Mouse (Mus musculus) brain, embryonic 14.5 days (tissue): ENCODE data around the gene Ube2e2. TPM values are rescaled to one million over a fixed set of nuclear protein-coding genes. Genes with fewer than 3 reads are reported as not detected.

Experiments
- DNase-seq: peaks from one replicate; pipeline ENCODE4 v3.0.0-alpha.2; 2011; ENCODE audit warnings: low read depth
- CTCF ChIP-seq: fragments of 200-500 bp; IDR thresholded peaks from 2 replicates; pipeline ENCODE4 v1.5.1; 2012; ENCODE audit warnings: inconsistent platforms, mild to moderate bottlenecking, moderate library complexity, borderline replicate concordance; ENCODE audit not compliant: insufficient read depth, insufficient read length; ENCODE audit errors: extremely low read depth
- POLR2A ChIP-seq: fragments of 200-500 bp; IDR thresholded peaks from 2 replicates; pipeline ENCODE4 v1.6.1; 2012; ENCODE audit warnings: mild to moderate bottlenecking, inconsistent platforms, borderline replicate concordance; ENCODE audit not compliant: poor library complexity, insufficient read depth, insufficient read length, severe bottlenecking; ENCODE audit errors: extremely low read depth
- polyA plus RNA-seq: library from polyadenylated mRNA; depleted of rRNA; stranded (reverse); fragments of >200 nt; gene quantifications from 2 replicates; pipeline ENCODE4 v1.2.3, GENCODE M21; 2012; rRNA removed

The Ube2e2 gene
- 121 and 126 TPM in 2 replicates for polyA plus RNA-seq

DNA sequence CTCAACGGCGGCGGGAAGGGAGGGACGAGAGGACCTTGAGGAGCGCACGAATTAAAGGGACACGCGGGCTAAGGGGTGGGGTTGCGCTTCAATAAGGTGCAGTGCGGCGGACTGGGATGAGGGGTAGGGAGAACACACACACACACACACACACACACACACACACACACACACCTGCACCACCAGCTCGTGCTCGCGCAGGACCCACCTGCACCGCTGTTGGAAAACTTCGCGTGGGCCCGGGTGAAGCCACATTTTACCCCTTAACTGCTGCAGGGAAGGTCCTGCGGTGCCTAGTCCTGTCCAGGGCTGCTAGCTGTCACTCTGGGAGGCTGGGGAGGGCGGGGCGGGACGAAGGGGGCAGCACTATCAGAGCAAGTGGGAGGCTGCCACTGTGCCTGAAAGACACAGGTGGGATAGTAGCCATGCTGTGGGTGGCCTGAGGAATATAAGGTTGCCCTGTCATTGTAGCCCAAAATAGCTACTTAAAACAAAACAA is at the start of gene Ube2e2:
Gene Ube2e2, minus strand, starts transcription at position 321 of the 499 bp plus-strand sequence.
- no peak for DNase-seq
- TF ChIP-seq POLR2A, result no peak
- no peak for TF ChIP-seq CTCF

DNA sequence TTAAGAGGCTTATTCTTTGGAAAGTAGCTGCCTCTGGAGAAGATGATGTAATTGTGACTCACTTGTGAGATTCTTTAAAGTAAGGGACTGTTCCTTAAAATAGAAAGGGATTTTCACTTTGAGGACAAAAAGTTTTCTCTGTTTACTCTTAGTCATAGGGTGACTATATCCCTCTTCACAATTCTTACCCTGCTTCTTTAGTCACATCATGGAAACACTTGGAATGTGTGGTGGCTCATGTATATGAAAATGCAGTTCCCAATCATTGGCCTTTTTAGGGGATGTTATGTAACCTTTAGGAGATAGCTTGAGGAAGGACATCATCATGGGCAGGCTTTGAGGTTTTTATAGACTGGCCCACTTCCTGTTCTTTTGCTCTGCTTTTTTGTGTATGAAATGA is 46.0 kb upstream of the Ube2e2 start:
- DNase-seq, result no peak
- TF ChIP-seq CTCF (no peak), POLR2A (no peak)

DNA sequence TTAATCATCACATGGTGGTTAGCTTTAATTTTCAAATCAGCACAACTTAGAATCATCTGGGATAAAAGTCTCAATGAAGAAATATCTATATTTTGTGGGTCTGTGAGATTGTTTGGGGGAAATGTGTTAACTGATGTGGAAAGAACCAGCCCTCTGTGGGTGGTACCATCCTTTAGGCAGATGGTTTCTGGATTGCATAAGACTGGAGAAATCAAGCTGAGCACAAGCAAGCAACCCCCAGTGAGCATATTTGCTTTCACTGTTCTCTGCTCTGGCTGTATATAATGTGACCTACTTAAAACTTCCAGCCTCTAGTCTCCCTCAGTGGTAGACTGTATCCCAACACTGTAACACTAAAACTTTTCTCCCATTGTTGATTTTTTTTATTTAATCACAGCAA is 9.5 kb upstream of the Ube2e2 start:
- DNase-seq, result no peak
- TF ChIP-seq POLR2A, result no peak
- no peak for TF ChIP-seq CTCF

DNA sequence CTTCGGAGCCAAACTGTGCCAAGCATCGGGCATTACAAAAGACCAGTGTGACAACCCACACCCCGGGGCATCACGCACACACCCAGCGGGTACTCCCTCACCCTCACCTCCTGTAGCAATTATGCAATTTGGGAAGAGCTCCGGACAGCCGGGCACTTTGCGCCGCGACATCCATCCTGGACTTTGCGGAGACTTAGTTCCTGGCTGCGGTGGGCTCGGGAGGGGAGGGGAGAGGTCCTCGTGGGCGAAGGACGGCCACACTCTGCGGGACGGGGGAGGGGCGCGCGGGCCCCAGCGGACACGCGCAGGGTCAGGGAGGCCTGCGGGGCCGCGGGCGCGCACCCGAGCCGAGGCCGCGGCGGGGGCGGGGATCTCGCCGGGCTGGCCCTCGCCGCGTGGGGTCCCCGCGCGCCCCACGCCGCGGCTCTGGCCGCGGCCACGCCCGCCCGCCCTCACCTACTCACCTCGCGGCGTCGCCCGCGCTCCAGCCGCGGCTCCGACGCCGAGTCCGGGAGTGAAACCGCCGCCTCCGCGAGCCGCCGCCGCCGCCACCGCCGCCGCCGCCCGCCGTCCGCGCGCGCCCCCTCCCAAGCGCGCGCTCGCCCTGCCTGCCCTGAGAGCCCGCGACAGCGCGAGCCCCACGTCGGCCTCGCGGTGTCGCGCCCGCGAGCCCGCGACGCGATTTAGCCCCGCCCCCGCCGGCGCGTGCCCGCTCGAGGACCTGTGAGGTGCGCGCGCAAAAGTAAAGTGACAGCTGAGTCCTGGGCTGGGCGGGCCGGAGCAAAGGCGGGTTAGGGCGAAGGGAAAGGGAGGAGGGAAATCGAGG is 733 bp downstream of the Ube2e2 start:
- TF ChIP-seq CTCF, result no peak
- peak; percentile 41; the same call in 1 of the 2 replicates for TF ChIP-seq POLR2A
- DNase-seq, result peak; percentile 95

DNA sequence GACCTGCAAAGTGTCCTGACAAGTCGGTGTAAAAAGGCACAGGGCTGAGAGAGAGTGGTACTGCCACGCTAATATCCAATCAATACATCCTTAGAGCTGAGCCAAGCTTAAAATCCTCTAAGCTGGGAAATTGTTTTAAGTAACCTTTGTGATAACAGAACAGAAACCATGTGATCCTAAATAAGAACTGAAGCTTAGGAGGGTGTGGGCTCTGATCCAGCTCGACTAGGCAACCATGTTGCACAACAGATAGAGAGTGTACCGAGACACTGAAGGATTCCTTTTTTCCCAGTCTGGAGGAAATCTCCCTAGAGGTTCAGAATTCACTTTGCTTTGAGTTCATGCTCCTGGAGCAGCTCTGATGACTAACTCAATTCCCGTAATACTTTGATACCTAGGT is 4.5 kb downstream of the Ube2e2 start:
- no peak for TF ChIP-seq CTCF
- TF ChIP-seq POLR2A, result no peak
- DNase-seq, result no peak

DNA sequence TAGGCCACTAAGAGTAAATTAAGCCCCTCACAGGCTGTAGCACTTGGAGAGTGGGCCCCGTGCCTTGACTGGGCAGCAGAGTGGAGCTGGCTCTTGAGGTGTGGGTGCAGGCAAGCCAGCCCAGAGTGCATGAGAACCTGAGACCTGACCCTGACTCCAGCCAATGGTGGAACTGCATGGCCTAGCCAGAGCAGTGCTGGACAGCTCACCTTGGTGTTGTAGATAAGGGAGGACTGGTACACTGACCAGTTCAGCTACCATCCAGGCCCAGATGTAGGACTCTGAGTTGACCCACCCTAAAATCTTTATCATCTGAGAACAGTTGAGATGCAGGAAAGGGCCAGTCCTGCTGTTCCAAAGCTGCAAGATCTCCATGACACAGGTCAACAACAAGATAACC is 11.6 kb downstream of the Ube2e2 start:
- no peak for DNase-seq
- TF ChIP-seq POLR2A, result no peak
- TF ChIP-seq CTCF, result no peak

DNA sequence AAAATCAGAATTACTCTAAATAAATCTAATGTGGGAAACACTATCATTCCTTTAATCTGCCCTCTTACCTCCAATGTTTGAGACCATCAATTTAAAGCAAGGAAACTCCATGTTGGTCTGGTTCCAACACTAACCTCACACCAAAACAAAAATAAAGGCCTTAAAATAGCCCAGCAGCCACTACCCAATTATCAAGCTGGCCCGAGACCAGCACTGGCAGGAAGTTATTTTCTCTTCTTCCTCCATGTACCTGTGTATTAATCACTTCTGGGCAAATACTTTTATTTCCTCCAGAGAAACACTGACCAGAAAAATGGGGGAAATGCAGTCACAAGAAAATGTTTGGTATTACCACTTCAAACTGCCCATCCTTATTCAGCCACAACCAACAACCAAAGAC is 23.4 kb downstream of the Ube2e2 start:
- TF ChIP-seq POLR2A (no peak), CTCF (no peak)
- DNase-seq, result no peak

DNA sequence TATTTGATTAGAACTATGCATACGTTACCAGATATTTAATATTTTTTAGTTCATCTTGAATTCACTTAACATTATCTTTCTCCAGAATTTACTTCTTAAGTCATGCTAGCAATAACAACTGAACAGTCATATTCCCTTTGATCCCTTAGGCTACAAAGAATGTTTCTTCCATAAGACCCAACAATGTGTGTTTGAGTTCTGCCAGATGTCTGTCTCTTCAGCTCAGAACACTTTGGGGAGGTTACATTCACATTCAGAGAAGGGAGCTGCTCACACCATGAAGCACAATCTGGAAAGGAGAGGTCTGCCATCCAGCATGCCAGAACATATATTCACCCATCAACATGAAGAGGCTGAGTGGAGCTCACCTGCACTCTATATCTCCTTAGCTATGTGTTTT is 65.4 kb downstream of the Ube2e2 start:
- DNase-seq, result no peak
- no peak for TF ChIP-seq POLR2A
- TF ChIP-seq CTCF, result no peak

DNA sequence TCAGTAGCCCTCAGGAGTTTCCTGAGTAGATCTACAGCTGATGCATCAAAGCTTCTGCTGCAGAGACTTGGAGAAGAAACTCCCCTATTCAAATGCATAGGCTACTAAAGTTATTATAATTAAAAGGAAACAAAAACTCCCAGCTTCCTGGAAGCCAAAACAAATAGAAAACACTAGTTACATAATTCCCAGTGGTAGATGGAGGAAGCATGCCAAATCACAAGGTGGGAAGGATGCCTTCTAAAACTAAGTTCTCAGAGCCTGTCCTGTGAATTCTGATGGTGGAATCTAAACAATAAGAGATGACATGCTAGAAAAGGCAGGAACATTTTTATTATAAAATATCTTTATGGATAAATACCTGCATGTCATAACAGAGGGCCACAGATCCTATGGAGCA is 67.3 kb downstream of the Ube2e2 start:
- no peak for DNase-seq
- TF ChIP-seq CTCF (no peak), POLR2A (no peak)

DNA sequence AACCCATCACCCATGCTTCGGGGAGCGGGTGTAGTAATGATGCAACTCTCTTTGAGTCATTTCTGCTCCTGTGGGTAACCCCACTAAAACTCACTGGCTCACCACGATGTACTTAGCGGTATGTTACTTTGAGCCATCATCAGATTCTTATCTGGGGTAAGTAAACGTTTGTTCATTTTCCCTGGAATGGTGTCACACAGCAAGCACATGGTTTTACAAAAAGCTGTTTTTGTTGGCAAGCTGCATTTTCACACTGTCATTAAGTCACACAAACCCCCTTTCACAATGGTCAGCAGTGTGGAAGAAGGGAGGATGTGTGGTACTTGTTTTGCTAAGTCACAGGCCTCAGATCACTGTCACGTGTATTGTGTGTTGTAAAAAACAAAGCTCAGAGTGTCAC is 73.4 kb downstream of the Ube2e2 start:
- TF ChIP-seq POLR2A, result no peak
- no peak for TF ChIP-seq CTCF
- peak; percentile 14 for DNase-seq

DNA sequence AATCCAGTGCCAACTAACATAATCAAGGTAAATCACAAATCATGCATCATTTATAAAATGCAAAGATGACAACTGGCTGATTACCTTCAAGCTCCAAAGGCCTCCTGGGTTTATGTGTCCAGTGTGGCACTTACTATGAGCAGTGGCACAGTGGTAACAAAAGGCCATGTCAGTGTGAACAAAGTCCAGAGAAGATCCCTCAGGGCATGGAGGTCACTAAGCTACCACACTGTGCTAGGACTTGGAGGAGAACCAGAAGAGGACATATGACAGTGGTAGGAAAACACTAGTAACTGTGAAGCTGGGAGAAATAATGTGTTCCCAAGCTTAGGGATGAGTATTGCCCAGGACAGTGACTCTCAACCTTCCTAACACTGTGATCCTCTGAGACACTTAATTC is 97.2 kb downstream of the Ube2e2 start:
- no peak for TF ChIP-seq CTCF
- TF ChIP-seq POLR2A, result no peak
- DNase-seq, result no peak

DNA sequence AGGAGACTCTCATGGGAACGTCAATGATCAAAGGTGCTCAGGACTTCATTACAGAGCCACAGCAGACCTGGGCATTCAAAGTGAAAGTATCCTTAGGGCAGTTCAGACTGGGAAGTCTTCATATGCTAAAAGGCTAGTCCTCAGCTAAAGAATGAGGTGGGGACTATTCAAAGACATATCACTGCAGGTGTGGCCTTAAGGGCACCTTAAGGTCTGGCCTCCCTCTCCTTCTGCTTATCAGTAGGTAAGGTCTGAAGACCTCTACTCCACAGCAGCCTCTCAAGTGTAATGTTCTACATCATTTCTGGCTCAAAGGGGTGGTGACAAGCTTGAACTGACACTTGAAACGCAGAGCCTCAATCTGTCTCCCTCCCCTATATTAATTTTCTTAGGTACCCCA is 98.3 kb downstream of the Ube2e2 start:
- no peak for DNase-seq
- no peak for TF ChIP-seq POLR2A
- TF ChIP-seq CTCF, result no peak

DNA sequence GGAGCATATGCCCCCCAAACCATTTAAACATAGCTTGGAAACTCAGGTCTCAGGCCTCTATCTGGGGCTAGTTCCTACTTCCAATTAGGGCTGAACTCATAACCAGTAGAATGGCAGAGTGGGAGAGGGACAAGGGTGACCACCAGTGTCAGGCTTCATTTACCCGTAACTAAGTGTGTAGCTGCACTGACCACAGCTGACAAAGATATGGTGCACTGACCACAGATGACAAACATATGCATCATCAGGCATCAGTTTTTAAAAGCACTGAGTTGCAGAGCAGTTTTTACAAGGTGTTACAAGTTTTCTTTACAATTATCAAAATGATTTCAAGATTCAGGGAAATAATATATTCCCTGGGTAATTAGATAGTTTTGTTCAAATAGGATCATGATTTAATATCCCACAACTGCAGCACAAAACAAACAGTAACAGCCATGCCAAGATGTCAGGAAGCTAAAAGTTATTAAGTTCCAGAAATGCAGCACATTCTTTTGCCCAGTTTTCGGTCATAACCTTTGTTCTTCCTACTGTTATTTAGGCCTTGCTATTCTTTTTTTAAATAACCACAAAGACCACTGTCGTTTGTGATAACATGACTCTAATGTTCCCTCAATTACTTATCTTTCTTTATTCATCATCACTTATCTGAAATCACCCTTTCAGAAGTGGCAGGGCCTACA is 114.9 kb downstream of the Ube2e2 start:
- no peak for DNase-seq
- TF ChIP-seq POLR2A (no peak), CTCF (no peak)
